ENCODE assay signal across 10 mouse cellular contexts in the genomic region with DNA sequence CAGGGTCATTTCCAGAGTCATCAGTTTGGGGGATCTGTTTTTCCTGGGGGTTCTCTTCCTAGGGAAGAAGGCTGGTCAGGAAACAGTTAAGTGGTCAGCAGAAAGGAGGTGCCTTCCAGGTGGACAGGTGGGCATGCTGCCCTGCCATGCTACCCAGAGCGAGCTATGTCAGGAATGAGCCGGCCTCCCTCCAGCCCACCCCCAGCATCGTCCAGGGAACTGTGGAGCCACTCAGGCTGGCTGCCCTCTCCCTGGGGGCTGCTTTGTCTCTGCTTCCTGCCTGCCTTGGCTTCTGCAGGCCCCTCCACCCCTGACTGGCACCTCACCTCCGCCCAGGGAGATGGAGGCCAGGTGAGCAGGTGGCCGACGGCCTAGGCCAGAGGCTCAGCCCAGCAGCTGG. TPM values are rescaled to one million over a fixed set of nuclear protein-coding genes. Genes with fewer than 3 reads are reported as not detected.
DNase-seq lines count a peak whose midpoint lies in the region; ATAC-seq lines count a peak whose summit lies in the region.
"Had no signal": no experiment of that assay in that cellular context is flagged by ENCODE, and none has a peak within 500 bp of the region (broad histone marks: within the 10 kb centered on the region; RNA-seq: fewer than 3 reads in every experiment).

No protein-coding gene starts in this region.

- ATAC-seq in lung, embryonic 16.5 days (ENCODE audit: low read depth) = no peak
- ATAC-seq in stomach, embryonic 14.5 days (ENCODE audit: insufficient number of reproducible peaks, insufficient read depth, low FRiP score, low read depth) = no peak
- no peak for ATAC-seq in megakaryocyte-erythroid progenitor cell, adult 5-6 weeks (replicated peaks; ENCODE audit: low FRiP score, low TSS enrichment, poor library complexity, severe bottlenecking)

- peak; percentile 94 for DNase-seq in heart, adult 11 months
- DNase-seq in heart, postnatal 14 days = no peak
- no peak for DNase-seq in lung, postnatal 10 days
- DNase-seq in limb, embryonic 10.5 days (ENCODE audit: low spot score) = no peak
- no peak for DNase-seq in gastrocnemius, adult 18-20 months (ENCODE audit: low spot score)
- DNase-seq: embryo, embryonic 11 days; thymus, adult 18-20 months had no signal

- H3K36me3 ChIP-seq in lung, embryonic 16.5 days (ENCODE audit: control insufficient read depth, insufficient read depth, low read length) = peaks cover 5% of the 10 kb centered on the region; the same call in 1 of the 2 replicates
- peaks cover 40% of the 10 kb centered on the region for H3K36me3 ChIP-seq in limb, embryonic 10.5 days
- H3K36me3 ChIP-seq in stomach, embryonic 14.5 days (ENCODE audit: control insufficient read depth, insufficient read depth, low read length) = no peaks in the 10 kb centered on the region; the same call in 1 of the 2 replicates

- no peak overlapping the region; the same call in 1 of the 2 replicates for H3K9ac ChIP-seq in lung, embryonic 16.5 days (ENCODE audit: low read length)
- 0 out of 2 replicates have a peak overlapping the region, but pooled peaks have one; percentile 10 for H3K9ac ChIP-seq in stomach, embryonic 14.5 days (replicated peaks; ENCODE audit: low read depth, low read length)

- WGBS in lung, embryonic 16.5 days = 31% methylated on average over 6 of the region's 6 CpGs
- WGBS in limb, embryonic 10.5 days = 70% methylated on average over 6 of the region's 6 CpGs
- WGBS in stomach, embryonic 14.5 days = 52% methylated on average over 6 of the region's 6 CpGs

- H3K9me3 ChIP-seq in lung, embryonic 16.5 days (ENCODE audit: control insufficient read depth, low read length) = no peaks in the 10 kb centered on the region
- H3K9me3 ChIP-seq in limb, embryonic 10.5 days (replicated peaks) = no peaks in the 10 kb centered on the region
- H3K9me3 ChIP-seq in stomach, embryonic 14.5 days (ENCODE audit: control insufficient read depth, low read depth, low read length) = no peaks in the 10 kb centered on the region

- H3K4me1 ChIP-seq in lung, embryonic 16.5 days (replicated peaks; ENCODE audit: control insufficient read depth, insufficient read depth, low read length) = peaks cover 59% of the 10 kb centered on the region
- peaks cover 72% of the 10 kb centered on the region for H3K4me1 ChIP-seq in limb, embryonic 10.5 days
- peaks cover 45% of the 10 kb centered on the region for H3K4me1 ChIP-seq in stomach, embryonic 14.5 days (ENCODE audit: control insufficient read depth, insufficient read depth, low read length)

- H3K4me3 ChIP-seq in lung, embryonic 16.5 days (ENCODE audit: low read length) = no peak overlapping the region
- no peak overlapping the region for H3K4me3 ChIP-seq in limb, embryonic 10.5 days
- H3K4me3 ChIP-seq in stomach, embryonic 14.5 days (ENCODE audit: low read depth, low read length) = no peak overlapping the region

- intact Hi-C loops in heart, postnatal 14 days (cut with DNase I) = no loop called here

- no peaks in the 10 kb centered on the region for H3K27me3 ChIP-seq in lung, embryonic 16.5 days (ENCODE audit: control insufficient read depth, insufficient read depth, low read depth, low read length)
- H3K27me3 ChIP-seq in limb, embryonic 10.5 days (ENCODE audit: low read depth, poor library complexity, severe bottlenecking) = no peaks in the 10 kb centered on the region
- H3K27me3 ChIP-seq in stomach, embryonic 14.5 days (ENCODE audit: control insufficient read depth, insufficient read depth, low read length) = no peaks in the 10 kb centered on the region

- H3K4me2 ChIP-seq in lung, embryonic 16.5 days (ENCODE audit: low read depth, low read length) = 0 out of 2 replicates have a peak overlapping the region, but pooled peaks have one; percentile 9
- H3K4me2 ChIP-seq in stomach, embryonic 14.5 days (replicated peaks; ENCODE audit: low read depth, low read length) = no peak overlapping the region

- H3K27ac ChIP-seq in lung, embryonic 16.5 days (ENCODE audit: low read length) = peak overlapping the region; percentile 85
- peak overlapping the region; percentile 65; the same call in 1 of the 2 replicates for H3K27ac ChIP-seq in limb, embryonic 10.5 days
- peak overlapping the region; percentile 78 for H3K27ac ChIP-seq in stomach, embryonic 14.5 days (ENCODE audit: low read length)

RNA-seq across cellular contexts. Expression of a gene that starts 10.5 kb away (rescaled TPM):
- total RNA-seq in heart, postnatal 14 days (2021) = 1 to 10 TPM; 8.0 to 8.9 TPM
- polyA plus RNA-seq in lung, embryonic 16.5 days (2015; fragmentation: Nextera tagmentation; extraction: Ambion mirVana) = 11.6 and 11.8 TPM in 2 replicates
- polyA plus RNA-seq in limb, embryonic 10.5 days (2016; fragmentation: Nextera tagmentation; extraction: Ambion mirVana) = 4.6 and 5.6 TPM in 2 replicates
- polyA plus RNA-seq in stomach, embryonic 14.5 days (2014; fragmentation: Nextera tagmentation; extraction: Ambion mirVana) = 2.8 and 3.4 TPM in 2 replicates
- 0.30 and 1.2 TPM in 2 replicates for total RNA-seq in megakaryocyte-erythroid progenitor cell, adult 5-6 weeks (2014; fragmentation: Nextera tagmentation)
- total RNA-seq in megakaryocyte-erythroid progenitor cell, adult 5-6 weeks (2017) = not detected in 2 replicates
- total RNA-seq in gastrocnemius, adult 18-20 months (2021) = 1 to 10 TPM; 1.6 to 2.9 TPM

RNA-seq across cellular contexts. Expression of a gene that starts 56.5 kb away (rescaled TPM):
- under 1 TPM; 0.15 to 0.65 TPM for total RNA-seq in heart, postnatal 14 days (2021)
- 3.3 and 3.6 TPM in 2 replicates for polyA plus RNA-seq in lung, embryonic 16.5 days (2015; fragmentation: Nextera tagmentation; extraction: Ambion mirVana)
- 0.14 and 0.29 TPM in 2 replicates for polyA plus RNA-seq in limb, embryonic 10.5 days (2016; fragmentation: Nextera tagmentation; extraction: Ambion mirVana)
- polyA plus RNA-seq in stomach, embryonic 14.5 days (2014; fragmentation: Nextera tagmentation; extraction: Ambion mirVana) = 4.3 and 4.4 TPM in 2 replicates
- total RNA-seq in megakaryocyte-erythroid progenitor cell, adult 5-6 weeks (2014; fragmentation: Nextera tagmentation) = not detected in 2 replicates
- not detected in 2 replicates for total RNA-seq in megakaryocyte-erythroid progenitor cell, adult 5-6 weeks (2017)
- under 1 TPM; 0.16 to 0.31 TPM for total RNA-seq in gastrocnemius, adult 18-20 months (2021)
